Mouse (Mus musculus) liver, adult (tissue): ENCODE measurements around the gene Hyal6.

Experiments
- GATA4 ChIP-seq: IDR thresholded peaks from 2 replicates; pipeline ENCODE4 v1.6.1; 2014; ENCODE audit warnings: mild to moderate bottlenecking, low read length; ENCODE audit not compliant: insufficient replicate concordance

Hyal6 gene

DNA sequence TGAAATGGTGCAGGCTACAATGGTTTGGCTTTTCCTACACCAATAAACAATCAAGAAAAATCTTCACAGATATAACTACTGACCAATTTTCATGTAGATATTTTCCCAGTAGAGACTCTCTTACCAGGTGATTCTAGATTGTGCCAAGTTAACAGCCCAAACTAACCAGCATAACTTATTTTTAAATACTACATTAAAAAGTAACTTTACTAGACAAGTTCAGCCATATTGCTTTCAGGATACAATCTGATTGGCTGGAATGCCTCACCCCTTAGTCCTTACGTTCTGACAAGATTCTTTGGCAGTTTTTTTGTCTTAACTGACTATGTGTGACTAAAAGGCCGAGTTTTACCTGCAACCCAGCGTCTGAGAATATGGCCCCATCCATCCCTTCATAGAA is at the start of gene Hyal6:
Hyal6 (plus strand) TSS at position 301 of the 400 bp plus-strand sequence.
- no peak for TF ChIP-seq GATA4

DNA sequence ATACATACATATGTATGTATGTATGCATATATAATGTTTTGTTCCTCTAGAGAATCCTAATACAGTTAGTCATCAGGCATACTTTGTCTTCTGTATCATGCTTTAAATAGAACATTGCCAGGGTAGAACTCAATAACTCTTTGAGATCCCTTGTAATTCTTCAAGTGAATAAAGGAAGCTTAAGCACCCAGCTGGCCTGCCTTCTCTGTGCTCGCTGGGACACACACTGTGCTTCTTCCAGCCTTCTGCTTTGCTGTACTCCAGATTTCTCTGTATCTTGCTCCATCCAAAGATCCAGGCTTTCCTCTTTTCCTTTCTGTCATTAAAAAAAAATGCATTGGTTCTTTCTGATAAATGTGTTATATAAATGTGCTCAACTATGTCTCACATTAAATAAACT is 45.2 kb upstream of the Hyal6 start:
- TF ChIP-seq GATA4 = no peak

- no peak for TF ChIP-seq GATA4
Observed at GRCm38 (mm10) chr6:24694455-24695410, 38.3 kb upstream of the Hyal6 start.

DNA sequence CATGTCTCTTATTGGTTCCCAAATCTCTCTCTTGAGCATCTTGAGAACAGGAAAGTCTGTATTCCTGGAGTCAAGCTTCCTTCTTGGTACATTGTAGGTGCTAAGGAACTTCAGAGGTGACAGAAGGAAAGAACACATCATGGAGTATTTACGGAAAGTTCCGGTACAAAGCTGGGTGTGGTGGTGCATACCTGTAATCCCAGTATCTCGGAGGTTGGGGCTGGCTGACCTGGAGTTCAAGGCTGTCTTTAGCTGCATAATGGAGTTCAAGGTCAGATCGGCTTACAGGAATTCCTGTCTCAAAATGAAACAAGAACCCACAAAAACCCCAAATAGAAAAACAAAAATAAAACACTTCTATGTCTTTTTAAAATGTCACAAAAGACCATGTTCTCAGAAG is 36.9 kb upstream of the Hyal6 start:
- no peak for TF ChIP-seq GATA4

DNA sequence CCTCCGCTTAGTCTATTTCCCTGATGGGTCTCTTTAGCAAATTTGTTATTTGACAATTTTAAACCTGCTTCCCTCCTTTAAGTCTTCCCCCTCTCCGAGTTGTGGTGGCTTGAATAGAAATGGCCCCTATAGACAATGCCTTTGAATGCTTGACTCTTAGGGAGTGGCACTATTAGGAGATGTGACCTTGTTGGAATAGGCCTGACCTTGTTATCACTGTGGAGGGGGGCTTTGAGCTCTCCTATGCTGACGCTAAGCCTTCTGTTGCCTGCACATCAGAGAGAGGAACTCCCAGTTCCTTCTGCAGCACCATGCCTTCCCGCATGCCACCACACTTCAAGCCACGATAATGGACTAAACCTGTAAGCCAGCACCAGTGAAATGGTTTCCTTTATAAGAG is 35.8 kb upstream of the Hyal6 start:
- no peak for TF ChIP-seq GATA4

- no peak for TF ChIP-seq GATA4
Observed at GRCm38 (mm10) chr6:24707090-24707489, 26.0 kb upstream of the Hyal6 start.

DNA sequence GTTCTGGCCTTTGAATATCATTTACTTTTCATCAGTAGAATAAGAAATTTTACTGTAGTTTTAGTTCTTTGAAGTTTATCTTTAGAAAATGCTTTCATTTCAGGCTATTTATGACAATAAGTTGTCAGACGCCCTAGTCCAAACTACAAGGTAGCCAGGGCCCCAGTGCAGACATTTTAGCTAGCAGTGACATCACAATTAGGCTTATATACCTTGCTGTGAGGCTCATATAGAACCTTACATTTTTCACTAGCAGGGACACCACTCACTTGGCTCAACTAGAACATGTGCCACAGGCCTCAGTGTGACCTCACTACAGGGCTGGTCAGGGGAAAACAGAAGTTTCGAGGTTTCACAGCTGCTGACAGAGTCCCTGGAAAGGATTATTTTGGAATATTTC is 25.5 kb upstream of the Hyal6 start:
- TF ChIP-seq GATA4 = no peak

- no peak for TF ChIP-seq GATA4
Observed at GRCm38 (mm10) chr6:24721317-24722099, 11.5 kb upstream of the Hyal6 start.

DNA sequence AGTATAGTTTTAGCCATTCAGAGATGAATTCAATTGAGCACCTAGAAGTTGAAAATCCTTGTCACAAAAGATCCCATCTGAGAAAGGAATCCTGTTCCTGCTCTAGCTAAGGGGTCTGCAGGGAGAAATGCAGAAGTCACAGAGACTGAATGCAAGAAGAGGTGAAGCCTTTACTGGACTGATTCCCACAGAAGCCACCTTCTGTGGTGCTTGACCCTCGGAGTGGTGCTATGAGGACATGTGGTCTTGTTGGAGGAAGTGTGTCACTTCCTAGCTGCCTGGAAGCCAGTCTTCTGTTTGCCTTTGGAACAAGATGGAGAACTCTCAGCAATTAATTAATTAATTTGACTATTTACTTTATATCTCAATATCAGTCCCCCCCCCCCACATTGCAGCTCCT is 4.9 kb upstream of the Hyal6 start:
- no peak for TF ChIP-seq GATA4

- TF ChIP-seq GATA4 = no peak
Observed at GRCm38 (mm10) chr6:24734565-24734964, 1.5 kb downstream of the Hyal6 start.

- TF ChIP-seq GATA4 = no peak
Observed at GRCm38 (mm10) chr6:24748029-24748428, 15.0 kb downstream of the Hyal6 start, which contains the start of gene Hyal4. Gene Hyal4, plus strand, starts transcription at chr6:24748329.

- TF ChIP-seq GATA4 = no peak
Observed at GRCm38 (mm10) chr6:24759281-24759680, 26.2 kb downstream of the Hyal6 start.

GRCm38 (mm10) chr6:24766261-24766660 is 33.2 kb downstream of the Hyal6 start:
- TF ChIP-seq GATA4 = no peak

DNA sequence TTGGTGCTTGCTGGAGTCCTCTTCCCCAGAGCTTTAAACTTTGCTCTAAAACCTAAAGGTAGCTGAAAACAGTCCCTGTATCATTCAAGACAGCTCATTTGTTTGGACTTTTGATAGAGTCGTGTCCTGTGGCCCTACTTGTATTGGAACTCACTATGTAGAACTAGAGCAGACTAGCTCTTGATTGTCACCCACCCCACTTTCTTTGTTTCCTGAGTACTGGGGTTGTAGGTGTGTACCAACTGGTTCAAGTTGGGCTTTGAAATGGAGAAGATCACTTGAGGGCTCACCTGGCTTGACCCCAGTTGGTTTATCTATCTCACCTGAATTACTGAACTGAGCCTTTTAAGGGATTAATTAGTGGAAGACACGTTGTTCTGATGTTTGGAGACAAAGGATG is 46.1 kb downstream of the Hyal6 start:
- TF ChIP-seq GATA4 = no peak

GRCm38 (mm10) chr6:24790888-24791287 is 57.8 kb downstream of the Hyal6 start, which contains the start of gene Spam1:
Gene Spam1, plus strand, starts transcription at chr6:24791188.
- TF ChIP-seq GATA4 = no peak
